Mouse (Mus musculus) brain, embryonic 18.5 days (tissue): ENCODE measurements around the gene Fam171a1.
"Not testable (repeated sequence)": the region's sequence is repeated elsewhere in the genome, so short reads cannot be mapped to it uniquely, and the experiment has no call there.

Experiments used
- DNase-seq: peaks from one replicate; pipeline ENCODE4 v3.0.0-alpha.2; 2012; ENCODE audit warnings: low read depth, low spot score

Gene Fam171a1

DNA sequence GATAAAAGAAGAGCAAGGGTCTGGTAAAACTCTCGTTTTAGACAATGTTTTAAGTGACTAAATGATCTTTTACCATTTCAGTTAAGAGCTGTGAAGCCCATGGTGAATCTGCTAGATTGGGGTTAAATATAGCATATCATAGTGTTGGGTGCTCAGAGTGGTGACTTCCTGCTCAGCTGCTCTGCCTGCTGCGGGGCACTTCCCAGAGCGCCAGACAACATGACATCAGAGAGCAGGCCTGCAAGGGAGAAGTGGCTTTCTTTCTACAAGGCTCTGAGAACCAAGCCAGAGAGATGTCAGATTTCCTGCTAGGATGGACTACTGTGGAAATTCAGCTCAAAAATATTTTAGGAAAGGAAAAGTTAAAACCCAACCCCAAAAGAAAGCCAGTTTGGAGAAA lies 57.8 kb downstream of the Fam171a1 start:
- no peak for DNase-seq

DNA sequence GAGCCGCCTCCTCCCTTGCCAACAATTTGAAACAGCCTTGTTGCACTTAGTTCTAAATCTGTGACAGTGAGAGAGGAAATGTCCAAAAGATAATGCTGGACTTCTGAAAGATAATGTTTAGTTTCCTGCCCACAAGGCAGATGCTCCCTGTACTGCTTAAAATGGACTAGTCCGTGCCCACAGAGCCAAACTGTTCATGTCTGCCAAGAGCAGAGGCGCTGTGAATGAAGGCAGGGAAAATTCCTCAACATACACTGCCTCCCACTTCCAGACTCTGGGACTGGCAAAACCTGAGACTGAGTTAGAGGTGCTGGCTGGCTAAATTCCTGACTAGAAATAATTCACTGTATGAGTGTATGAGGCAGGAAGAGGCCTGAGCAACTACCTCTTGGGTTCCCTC lies 58.6 kb downstream of the Fam171a1 start:
- no peak for DNase-seq

DNA sequence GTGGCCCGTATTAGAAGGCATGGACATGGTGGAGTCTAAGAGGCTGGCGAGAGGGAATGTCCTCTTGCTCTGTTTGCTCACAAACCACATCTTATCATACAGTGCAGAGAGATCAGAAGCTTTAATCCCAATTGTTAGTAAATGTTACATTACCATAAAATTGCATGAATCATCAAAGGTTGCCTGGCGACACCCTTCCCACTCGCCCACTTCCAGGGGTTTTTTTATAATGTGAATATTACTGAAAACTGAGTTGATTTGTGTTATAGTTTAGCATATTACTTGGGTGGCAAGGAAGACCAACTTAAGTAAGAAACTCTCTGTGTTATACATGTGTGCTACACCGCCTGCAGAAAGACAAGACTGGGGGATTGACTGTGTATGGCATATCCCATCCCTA lies 60.9 kb downstream of the Fam171a1 start:
- DNase-seq, result no peak

GRCm38 (mm10) chr2:3175988-3176387 lies 62.0 kb downstream of the Fam171a1 start:
- DNase-seq, result not testable (repeated sequence)

DNA sequence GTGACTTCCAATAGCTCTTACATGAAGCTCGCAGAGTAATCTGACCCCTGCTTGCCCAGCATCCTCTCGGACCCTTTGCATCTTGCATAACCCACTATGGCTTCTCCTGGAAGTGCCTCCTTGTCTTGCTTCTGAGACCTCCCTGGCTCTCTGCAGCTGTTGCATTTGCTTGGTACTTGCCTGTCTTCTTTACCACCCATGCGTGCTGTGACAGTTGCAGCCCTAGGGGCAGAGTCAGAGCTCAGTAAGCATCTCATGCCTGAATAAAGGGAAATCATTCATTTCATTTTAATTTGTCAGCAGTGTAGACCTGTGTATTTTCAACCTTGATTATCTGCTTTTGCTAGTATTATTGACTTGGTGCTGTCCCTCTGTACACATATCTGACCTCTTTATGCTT lies 62.7 kb downstream of the Fam171a1 start:
- DNase-seq, result no peak

GRCm38 (mm10) chr2:3180550-3180949 lies 66.5 kb downstream of the Fam171a1 start:
- DNase-seq, result no peak

GRCm38 (mm10) chr2:3183656-3184055 lies 69.6 kb downstream of the Fam171a1 start:
- DNase-seq, result no peak

GRCm38 (mm10) chr2:3185335-3185734 lies 71.3 kb downstream of the Fam171a1 start:
- DNase-seq, result no peak

- no peak for DNase-seq
These were observed 74.9 kb downstream of the Fam171a1 start for GRCm38 (mm10) chr2:3188745-3189475.

DNA sequence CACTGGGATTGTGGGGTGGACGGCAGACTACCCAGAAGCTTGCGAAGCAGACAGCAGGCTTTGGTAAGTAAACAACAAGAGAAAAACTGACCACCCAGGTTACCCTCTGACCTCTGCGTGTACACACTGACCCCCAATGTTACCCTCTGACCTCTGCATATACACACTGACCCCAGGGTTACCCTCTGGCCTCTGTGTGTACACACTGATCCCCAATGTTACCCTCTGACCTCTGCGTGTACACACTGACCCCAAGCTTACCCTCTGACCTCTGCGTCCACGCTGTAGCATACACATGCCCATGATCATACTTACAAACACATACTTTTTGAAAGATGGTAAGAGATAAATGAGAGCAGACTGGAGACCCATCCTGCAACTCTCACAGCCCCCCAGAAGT lies 77.1 kb downstream of the Fam171a1 start:
- DNase-seq, result no peak

DNA sequence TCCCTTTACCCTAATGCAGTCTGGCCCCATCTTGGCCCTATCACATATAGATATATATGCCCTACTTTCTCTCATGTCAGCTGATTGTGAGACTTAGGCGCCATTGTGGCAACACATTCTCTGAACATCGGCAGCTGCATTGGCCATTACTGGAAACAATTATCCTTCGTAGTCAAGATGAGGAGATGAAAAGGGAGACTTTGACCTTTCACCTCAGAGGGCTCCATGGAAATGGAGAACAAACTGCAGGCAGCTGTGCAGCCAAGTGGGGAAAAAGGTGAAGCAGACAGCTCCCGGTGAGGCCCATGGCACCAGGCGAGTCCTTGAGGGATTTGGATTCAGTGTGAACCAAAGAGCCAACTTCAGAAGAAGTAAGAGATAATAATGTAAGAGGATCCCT lies 81.5 kb downstream of the Fam171a1 start:
- DNase-seq, result no peak

DNA sequence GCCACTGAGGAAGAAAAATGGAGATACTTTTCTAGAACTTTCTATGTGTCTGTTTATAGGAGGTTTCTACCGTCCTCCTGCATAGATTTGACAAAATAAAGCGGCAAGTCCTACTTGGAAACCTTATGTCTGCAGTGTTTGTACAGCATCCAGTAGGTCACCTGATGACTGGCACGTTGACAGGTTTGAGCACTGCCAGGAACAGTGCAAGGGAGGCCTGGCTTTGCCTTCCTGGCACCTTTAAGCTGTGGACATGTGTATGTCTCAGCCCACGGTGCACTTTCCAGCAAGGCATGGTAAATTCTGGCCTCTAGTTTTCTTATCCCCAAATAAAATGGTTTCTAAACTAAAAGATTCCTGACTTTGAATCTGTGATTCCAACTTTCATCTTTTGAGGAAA lies 86.4 kb downstream of the Fam171a1 start:
- no peak for DNase-seq

DNA sequence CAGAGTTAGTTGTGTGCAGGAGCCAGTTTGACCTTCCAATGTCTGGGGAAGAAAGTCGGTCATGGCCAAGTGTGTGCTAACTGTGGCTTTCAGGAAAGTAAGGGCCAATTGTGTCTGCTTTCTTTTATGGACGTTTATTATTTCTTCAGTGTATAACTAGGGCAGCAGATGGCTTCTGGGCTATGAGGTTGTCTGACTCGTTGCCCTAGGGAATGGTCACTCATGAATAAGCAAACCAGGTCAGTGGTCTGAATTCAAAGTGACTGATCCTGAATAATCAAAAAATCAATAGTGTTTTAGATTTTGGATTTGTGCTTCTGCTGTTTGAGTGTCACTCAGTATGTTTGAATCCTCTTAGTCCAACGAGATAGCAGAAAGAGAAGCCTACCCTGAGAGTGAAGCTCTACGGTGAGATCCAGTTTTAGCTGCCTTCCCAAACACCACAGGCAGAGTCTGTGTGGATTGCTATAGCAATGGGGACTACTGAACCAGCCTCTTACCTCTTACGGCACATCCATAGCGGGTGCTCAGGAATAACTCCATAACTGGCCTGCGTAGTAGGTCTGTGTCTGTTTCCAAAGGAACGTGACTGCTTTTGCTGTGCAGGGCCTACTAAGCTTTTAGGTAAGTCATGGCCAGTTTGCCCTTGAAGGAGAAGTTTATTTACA lies 93.1 kb downstream of the Fam171a1 start:
- no peak for DNase-seq

DNA sequence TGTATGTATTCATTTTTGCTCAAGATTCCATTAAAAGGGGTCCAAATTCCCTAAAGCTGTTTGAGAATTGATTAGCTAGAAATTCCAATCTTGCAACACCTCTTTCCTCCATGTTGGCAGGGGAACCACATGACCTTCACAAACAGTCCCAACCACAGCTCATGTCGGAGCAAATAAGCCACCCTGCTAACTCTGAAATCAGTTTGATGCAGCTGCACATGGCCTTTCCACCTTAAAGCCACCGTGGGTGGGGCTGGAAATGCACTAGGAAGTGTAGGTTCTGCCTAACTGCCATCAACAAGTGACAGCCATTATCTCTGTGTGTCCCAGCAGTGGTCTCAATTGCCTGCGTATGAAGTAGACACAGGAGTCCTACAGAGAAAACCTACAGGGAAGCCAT lies 101.5 kb downstream of the Fam171a1 start:
- DNase-seq, result no peak

- no peak for DNase-seq
These were observed 102.6 kb downstream of the Fam171a1 start for GRCm38 (mm10) chr2:3216617-3217016.

GRCm38 (mm10) chr2:3217577-3217976 lies 103.6 kb downstream of the Fam171a1 start:
- DNase-seq, result not testable (repeated sequence)

- DNase-seq, result no peak
These were observed 104.2 kb downstream of the Fam171a1 start for GRCm38 (mm10) chr2:3218225-3218624.

GRCm38 (mm10) chr2:3228475-3228874 lies 114.5 kb downstream of the Fam171a1 start:
- no peak for DNase-seq

DNA sequence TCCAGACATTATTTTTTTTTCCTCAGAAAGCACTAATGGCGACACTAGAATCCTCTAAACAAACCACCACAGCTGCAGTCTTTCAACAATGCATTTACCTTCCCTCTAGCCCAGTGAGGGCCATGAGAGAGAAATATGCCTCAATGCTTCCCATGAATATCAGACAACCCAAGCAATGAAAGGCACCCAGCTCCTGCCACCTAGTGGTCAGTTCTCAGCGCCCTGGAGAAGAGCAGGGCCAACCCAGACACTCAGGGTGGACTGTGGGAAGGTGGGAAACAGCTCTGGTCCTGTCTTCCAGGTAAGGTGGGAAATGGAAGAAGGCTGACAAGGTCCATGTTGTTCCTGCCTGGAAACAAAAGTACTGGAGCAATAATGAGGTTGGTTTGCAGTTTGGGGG lies 115.0 kb downstream of the Fam171a1 start:
- DNase-seq, result no peak

GRCm38 (mm10) chr2:3239255-3239654 lies 125.2 kb downstream of the Fam171a1 start:
- no peak for DNase-seq

DNA sequence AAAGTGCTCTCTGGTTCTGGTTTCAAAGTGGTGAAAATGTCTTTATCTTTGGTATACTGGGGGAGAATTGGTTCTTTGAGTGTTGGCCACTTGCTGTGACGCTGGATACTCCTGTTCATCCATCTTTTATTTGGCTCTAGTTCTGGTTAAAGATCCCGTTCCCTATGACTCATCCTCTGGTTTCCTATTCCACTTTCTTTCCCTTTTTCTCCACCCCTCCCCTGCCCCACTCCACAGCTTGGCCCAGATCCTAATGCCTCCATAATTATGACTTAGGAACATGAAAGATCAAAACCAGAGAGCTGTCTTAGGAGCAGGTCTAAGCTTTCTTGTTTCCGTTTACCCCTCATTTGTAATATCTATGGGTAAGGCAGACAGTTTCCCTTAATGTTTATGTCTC lies 130.2 kb downstream of the Fam171a1 start:
- DNase-seq, result no peak

DNA sequence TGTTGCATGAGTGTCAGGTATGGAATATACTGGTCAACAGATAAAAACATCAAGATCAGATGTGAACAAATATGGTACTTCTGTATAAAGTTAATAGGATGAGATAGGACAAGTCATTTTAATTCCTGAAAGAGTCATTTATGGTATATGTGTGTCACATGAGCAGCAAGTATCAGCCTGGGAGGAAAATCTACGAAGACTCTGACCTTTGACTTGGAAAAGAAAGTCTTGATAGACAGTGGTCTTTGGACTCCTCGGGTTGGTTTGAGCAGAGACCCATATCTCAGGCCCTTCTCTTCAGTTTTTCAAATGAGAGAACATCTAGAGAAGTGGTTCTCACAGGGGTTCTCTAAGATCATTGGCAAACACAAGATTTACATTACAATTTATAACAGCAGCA lies 137.3 kb downstream of the Fam171a1 start:
- no peak for DNase-seq

GRCm38 (mm10) chr2:3266466-3266865 lies 152.4 kb downstream of the Fam171a1 start:
- no peak for DNase-seq
